In genomic region chr6:90569736-90570383, GRCm38 (mm10) we compare ENCODE assay signal across 24 mouse cellular contexts. TPM values are rescaled to one million over a fixed set of nuclear protein-coding genes. Genes with fewer than 3 reads are reported as not detected.
DNase-seq lines count a peak whose midpoint lies in the region; ATAC-seq lines count a peak whose summit lies in the region.
"Had no signal": no experiment of that assay in that cellular context is flagged by ENCODE, and none has a peak within 500 bp of the region (broad histone marks: within the 10 kb centered on the region; RNA-seq: fewer than 3 reads in every experiment).

No protein-coding gene starts in this region.

- H3K4me1 ChIP-seq in kidney, embryonic 16.5 days (ENCODE audit: insufficient read depth, low read length): peaks cover 6% of the 10 kb centered on the region
- peaks cover 18% of the 10 kb centered on the region for H3K4me1 ChIP-seq in intestine, embryonic 16.5 days (ENCODE audit: control insufficient read depth, insufficient read depth, low read length)
- no peaks in the 10 kb centered on the region for H3K4me1 ChIP-seq in stomach, embryonic 16.5 days (ENCODE audit: control insufficient read depth, insufficient read depth, low read length)
- no peaks in the 10 kb centered on the region; the same call in 1 of the 2 replicates for H3K4me1 ChIP-seq in hindbrain, embryonic 16.5 days (ENCODE audit: control insufficient read depth, insufficient read depth, low read depth, low read length)
- H3K4me1 ChIP-seq: embryonic facial prominence, embryonic 10.5 days; embryonic facial prominence, embryonic 15.5 days; forebrain, embryonic 12.5 days; liver, embryonic 15.5 days had no signal

- WGBS in kidney, embryonic 16.5 days: 36% methylated on average over 12 of the region's 12 CpGs
- 32% methylated on average over 12 of the region's 12 CpGs for WGBS in intestine, embryonic 16.5 days
- WGBS in stomach, embryonic 16.5 days: 37% methylated on average over 12 of the region's 12 CpGs
- 79% methylated on average over 12 of the region's 12 CpGs for WGBS in hindbrain, embryonic 16.5 days

- 0 out of 2 replicates have a peak overlapping the region, but pooled peaks have one; percentile 11 for H3K27ac ChIP-seq in kidney, embryonic 16.5 days (ENCODE audit: low read length)
- H3K27ac ChIP-seq in intestine, embryonic 16.5 days (ENCODE audit: low read length): peak overlapping the region; percentile 55
- peak overlapping the region; percentile 7; the same call in 1 of the 2 replicates for H3K27ac ChIP-seq in stomach, embryonic 16.5 days (ENCODE audit: low read length)
- H3K27ac ChIP-seq in hindbrain, embryonic 16.5 days (ENCODE audit: low read depth, low read length): no peak overlapping the region
- H3K27ac ChIP-seq: embryonic facial prominence, embryonic 10.5 days; embryonic facial prominence, embryonic 15.5 days; forebrain, embryonic 12.5 days; heart, embryonic 15.5 days; hindbrain, embryonic 13.5 days; liver, embryonic 15.5 days; midbrain, embryonic 15.5 days; neural tube, embryonic 15.5 days had no signal

- no peaks in the 10 kb centered on the region for H3K27me3 ChIP-seq in kidney, embryonic 16.5 days (ENCODE audit: insufficient read depth, low read length)
- H3K27me3 ChIP-seq in intestine, embryonic 16.5 days (replicated peaks; ENCODE audit: control insufficient read depth, insufficient read depth, low read length): no peaks in the 10 kb centered on the region
- H3K27me3 ChIP-seq in stomach, embryonic 16.5 days (ENCODE audit: control insufficient read depth, insufficient read depth, low read length): no peaks in the 10 kb centered on the region
- no peaks in the 10 kb centered on the region for H3K27me3 ChIP-seq in hindbrain, embryonic 16.5 days (replicated peaks; ENCODE audit: control insufficient read depth, insufficient read depth, low read length)
- H3K27me3 ChIP-seq: embryonic facial prominence, embryonic 15.5 days; forebrain, embryonic 12.5 days; hindbrain, embryonic 13.5 days; liver, embryonic 15.5 days; midbrain, embryonic 15.5 days; neural tube, embryonic 15.5 days had no signal

- no peak overlapping the region for H3K9ac ChIP-seq in kidney, embryonic 16.5 days (replicated peaks; ENCODE audit: low read length)
- H3K9ac ChIP-seq in intestine, embryonic 16.5 days (ENCODE audit: low read depth, low read length): 0 out of 2 replicates have a peak overlapping the region, but pooled peaks have one; percentile 18
- H3K9ac ChIP-seq in stomach, embryonic 16.5 days (ENCODE audit: low read length): no peak overlapping the region
- no peak overlapping the region for H3K9ac ChIP-seq in hindbrain, embryonic 16.5 days (ENCODE audit: low read depth, low read length)
- H3K9ac ChIP-seq: embryonic facial prominence, embryonic 15.5 days; forebrain, embryonic 12.5 days; forebrain, postnatal 0 days; heart, embryonic 15.5 days; hindbrain, embryonic 13.5 days; liver, embryonic 15.5 days; lung, embryonic 14.5 days; midbrain, embryonic 15.5 days; neural tube, embryonic 15.5 days had no signal

- ATAC-seq in kidney, embryonic 16.5 days (ENCODE audit: low FRiP score, low TSS enrichment): no peak
- peak; percentile 67 for ATAC-seq in common myeloid progenitor, adult 5-6 weeks (replicated peaks; ENCODE audit: low read depth, poor library complexity, severe bottlenecking)
- ATAC-seq in intestine, embryonic 16.5 days: peak; percentile 61
- ATAC-seq in stomach, embryonic 16.5 days (ENCODE audit: insufficient read depth, low FRiP score): no peak
- ATAC-seq in hindbrain, embryonic 16.5 days: no peak
- ATAC-seq: forebrain, postnatal 0 days; midbrain, embryonic 15.5 days had no signal

- no peak overlapping the region for H3K4me3 ChIP-seq in kidney, embryonic 16.5 days (ENCODE audit: low read length)
- H3K4me3 ChIP-seq in intestine, embryonic 16.5 days (ENCODE audit: low read length): no peak overlapping the region
- H3K4me3 ChIP-seq in stomach, embryonic 16.5 days (replicated peaks; ENCODE audit: low read length): no peak overlapping the region
- no peak overlapping the region for H3K4me3 ChIP-seq in hindbrain, embryonic 16.5 days (ENCODE audit: low read length)
- H3K4me3 ChIP-seq: embryonic facial prominence, embryonic 10.5 days; embryonic facial prominence, embryonic 15.5 days; forebrain, embryonic 12.5 days; heart, embryonic 15.5 days; hindbrain, embryonic 13.5 days; liver, embryonic 15.5 days; midbrain, embryonic 15.5 days; neural tube, embryonic 15.5 days had no signal

- DNase-seq in kidney, adult 11 months: no peak
- no peak for DNase-seq in adipocyte (ENCODE audit: low spot score)
- DNase-seq: adrenal gland, postnatal 25 days; cerebellum, adult 11-12 months; cerebellum, adult 9-11 months; forebrain, postnatal 0 days; layer of hippocampus, adult 9-11 months; lung, embryonic 14.5 days; lung, postnatal 36 days; right cerebral cortex, postnatal 25 days had no signal

- no peaks in the 10 kb centered on the region for H3K36me3 ChIP-seq in kidney, embryonic 16.5 days (ENCODE audit: insufficient read depth, low read length)
- H3K36me3 ChIP-seq in intestine, embryonic 16.5 days (ENCODE audit: control insufficient read depth, insufficient read depth, low read length): no peaks in the 10 kb centered on the region
- no peaks in the 10 kb centered on the region for H3K36me3 ChIP-seq in stomach, embryonic 16.5 days (ENCODE audit: control insufficient read depth, insufficient read depth, low read length)
- no peaks in the 10 kb centered on the region for H3K36me3 ChIP-seq in hindbrain, embryonic 16.5 days (ENCODE audit: control insufficient read depth, insufficient read depth, low read length)
- H3K36me3 ChIP-seq: embryonic facial prominence, embryonic 10.5 days; embryonic facial prominence, embryonic 15.5 days; forebrain, embryonic 12.5 days; G1E; heart, embryonic 15.5 days; hindbrain, embryonic 13.5 days; liver, embryonic 15.5 days; midbrain, embryonic 15.5 days; neural tube, embryonic 15.5 days had no signal

- no peak overlapping the region for H3K4me2 ChIP-seq in kidney, embryonic 16.5 days (replicated peaks; ENCODE audit: low read depth, low read length)
- H3K4me2 ChIP-seq in intestine, embryonic 16.5 days (ENCODE audit: low read depth, low read length): peak overlapping the region; percentile 19; the same call in 1 of the 2 replicates
- H3K4me2 ChIP-seq in stomach, embryonic 16.5 days (ENCODE audit: low read depth, low read length): no peak overlapping the region
- H3K4me2 ChIP-seq in hindbrain, embryonic 16.5 days (ENCODE audit: low read length): no peak overlapping the region
- H3K4me2 ChIP-seq: embryonic facial prominence, embryonic 15.5 days; forebrain, embryonic 12.5 days; heart, embryonic 15.5 days; hindbrain, embryonic 13.5 days; liver, embryonic 15.5 days; lung, embryonic 14.5 days; midbrain, embryonic 15.5 days; neural tube, embryonic 15.5 days had no signal

- no peaks in the 10 kb centered on the region for H3K9me3 ChIP-seq in kidney, embryonic 16.5 days (ENCODE audit: low read length)
- H3K9me3 ChIP-seq in intestine, embryonic 16.5 days (ENCODE audit: control insufficient read depth, low read length): no peaks in the 10 kb centered on the region
- H3K9me3 ChIP-seq in stomach, embryonic 16.5 days (replicated peaks; ENCODE audit: control insufficient read depth, low read length): no peaks in the 10 kb centered on the region
- H3K9me3 ChIP-seq in hindbrain, embryonic 16.5 days (ENCODE audit: control insufficient read depth, low read length): no peaks in the 10 kb centered on the region
- H3K9me3 ChIP-seq: embryonic facial prominence, embryonic 10.5 days; embryonic facial prominence, embryonic 15.5 days; forebrain, embryonic 12.5 days; G1E; heart, embryonic 15.5 days; hindbrain, embryonic 13.5 days; liver, embryonic 15.5 days; midbrain, embryonic 15.5 days; neural tube, embryonic 15.5 days had no signal

RNA-seq across cellular contexts. Expression of gene Slc41a3, which starts 34.7 kb away (rescaled TPM):
- polyA plus RNA-seq in kidney, embryonic 16.5 days (2015; fragmentation: Nextera tagmentation; extraction: Ambion mirVana): 6.7 and 7.2 TPM in 2 replicates
- 4.1 and 6.6 TPM in 2 replicates for total RNA-seq in common myeloid progenitor, adult 5-6 weeks (2017)
- polyA plus RNA-seq in intestine, embryonic 16.5 days (2015; fragmentation: Nextera tagmentation; extraction: Ambion mirVana): 6.4 and 7.1 TPM in 2 replicates
- 7.6 and 8.5 TPM in 2 replicates for polyA plus RNA-seq in stomach, embryonic 16.5 days (2015; fragmentation: Nextera tagmentation; extraction: Ambion mirVana)
- polyA plus RNA-seq in hindbrain, embryonic 16.5 days (2015; fragmentation: Nextera tagmentation; extraction: Ambion mirVana): 9.8 and 12.7 TPM in 2 replicates

Comparison
In these comparisons a context has a peak if more than half of its experiments do, and no peak if none do; other contexts are left out.
1. ATAC-seq: peak in common myeloid progenitor, adult 5-6 weeks (single experiment) and intestine, embryonic 16.5 days (single experiment); none in kidney, embryonic 16.5 days (single experiment), stomach, embryonic 16.5 days (single experiment) and hindbrain, embryonic 16.5 days (single experiment).